Mouse (Mus musculus): ENCODE measurements around the gene Nfkbiz. TPM values are rescaled to one million over a fixed set of nuclear protein-coding genes. Genes with fewer than 3 reads are reported as not detected.
A peak's percentile ranks its signal among the peaks of the same experiment; 100 is the strongest.

The Nfkbiz gene
- polyA plus RNA-seq, 1 experiment = 4.7 TPM

GRCm38 (mm10) chr16:55804799-55805198 lies 33.9 kb downstream of the Nfkbiz start:
- DNase-seq = no peak
- Histone ChIP-seq H3K36me3 (ENCODE audit: control insufficient read depth, insufficient read depth, low read length) (no peaks in the 10 kb centered on the region), H3K4me1 (ENCODE audit: control insufficient read depth, insufficient read depth, low read length) (no peaks in the 10 kb centered on the region), H3K27ac (ENCODE audit: insufficient read depth, low read depth, low read length) (no peak overlapping the region), H3K4me3 (ENCODE audit: insufficient read depth, low read depth, low read length) (no peak overlapping the region), H3K27me3 (replicated peaks; ENCODE audit: control insufficient read depth, insufficient read depth, low read length) (no peaks in the 10 kb centered on the region)
- TF ChIP-seq CTCF (conservative IDR thresholded peaks at IDR 0.05; ENCODE audit: insufficient read depth, insufficient read length, low read depth, low read length) = no peak
- TF ChIP-seq POLR2A (IDR thresholded peaks at IDR 0.05; ENCODE audit: low read depth, low read length) = no peak
- 81% methylated on average over 1 of the region's 1 CpGs for WGBS

DNA sequence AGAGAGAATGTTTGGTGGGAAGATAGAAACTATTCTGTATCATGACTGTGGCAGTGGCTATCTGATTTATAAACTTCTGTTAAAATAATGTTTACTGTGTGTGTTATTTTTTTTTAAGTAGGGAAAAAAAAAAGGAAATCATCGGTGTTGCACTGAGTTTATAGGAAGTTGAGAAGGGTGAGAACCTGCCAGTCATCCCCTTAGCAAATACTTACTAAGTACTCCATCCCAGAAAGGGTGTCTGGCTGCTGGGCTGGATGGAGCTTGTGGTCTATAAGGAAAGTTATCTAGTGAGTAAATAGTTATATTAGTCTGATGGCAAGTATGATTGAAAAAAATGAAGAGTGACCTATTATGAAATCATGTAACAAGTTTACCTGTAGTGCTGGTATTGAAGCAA lies 37.1 kb downstream of the Nfkbiz start:
- Histone ChIP-seq H3K27me3 (replicated peaks; ENCODE audit: control insufficient read depth, insufficient read depth, low read length) (no peaks in the 10 kb centered on the region), H3K27ac (ENCODE audit: insufficient read depth, low read depth, low read length) (no peak overlapping the region), H3K36me3 (ENCODE audit: control insufficient read depth, insufficient read depth, low read length) (no peaks in the 10 kb centered on the region), H3K4me3 (ENCODE audit: insufficient read depth, low read depth, low read length) (no peak overlapping the region), H3K4me1 (ENCODE audit: control insufficient read depth, insufficient read depth, low read length) (no peaks in the 10 kb centered on the region)
- no peak for DNase-seq
- TF ChIP-seq POLR2A (IDR thresholded peaks at IDR 0.05; ENCODE audit: low read depth, low read length) (no peak), CTCF (conservative IDR thresholded peaks at IDR 0.05; ENCODE audit: insufficient read depth, insufficient read length, low read depth, low read length) (no peak)
- WGBS = 70% methylated on average over 1 of the region's 1 CpGs

- DNase-seq = peak; percentile 26
- WGBS = 79% methylated on average over 7 of the region's 7 CpGs
- Histone ChIP-seq H3K27me3 (replicated peaks; ENCODE audit: control insufficient read depth, insufficient read depth, low read length) (no peaks in the 10 kb centered on the region), H3K4me1 (ENCODE audit: control insufficient read depth, insufficient read depth, low read length) (no peaks in the 10 kb centered on the region), H3K27ac (ENCODE audit: insufficient read depth, low read depth, low read length) (no peak overlapping the region), H3K36me3 (ENCODE audit: control insufficient read depth, insufficient read depth, low read length) (no peaks in the 10 kb centered on the region), H3K4me3 (ENCODE audit: insufficient read depth, low read depth, low read length) (no peak overlapping the region)
- TF ChIP-seq CTCF (conservative IDR thresholded peaks at IDR 0.05; ENCODE audit: insufficient read depth, insufficient read length, low read depth, low read length) (no peak), POLR2A (IDR thresholded peaks at IDR 0.05; ENCODE audit: low read depth, low read length) (no peak)
Measured at GRCm38 (mm10) chr16:55798845-55799244, 39.9 kb downstream of the Nfkbiz start.

DNA sequence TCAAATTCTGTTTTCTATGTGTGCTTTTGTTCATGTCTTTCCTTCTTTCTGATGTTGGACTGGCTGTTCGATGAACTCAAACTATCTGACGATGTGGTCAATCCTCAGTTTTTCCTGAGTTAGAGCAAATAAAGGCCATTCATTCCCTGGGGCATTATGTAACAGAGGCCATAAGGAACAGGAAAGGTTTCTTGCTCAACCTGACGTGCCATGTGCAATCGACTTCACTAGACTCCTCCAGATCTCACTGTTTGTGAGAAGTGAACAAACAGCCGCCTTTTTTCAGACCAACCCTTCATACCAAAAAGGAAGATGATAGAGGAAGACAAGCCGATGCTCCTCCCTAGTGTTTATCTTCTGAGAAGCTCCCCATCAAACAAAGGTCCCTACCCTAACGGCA lies 48.4 kb downstream of the Nfkbiz start:
- Histone ChIP-seq H3K4me3 (ENCODE audit: insufficient read depth, low read depth, low read length) (no peak overlapping the region), H3K27ac (ENCODE audit: insufficient read depth, low read depth, low read length) (no peak overlapping the region), H3K36me3 (ENCODE audit: control insufficient read depth, insufficient read depth, low read length) (no peaks in the 10 kb centered on the region), H3K27me3 (replicated peaks; ENCODE audit: control insufficient read depth, insufficient read depth, low read length) (no peaks in the 10 kb centered on the region), H3K4me1 (ENCODE audit: control insufficient read depth, insufficient read depth, low read length) (no peaks in the 10 kb centered on the region)
- no peak for DNase-seq
- no peak for TF ChIP-seq CTCF (conservative IDR thresholded peaks at IDR 0.05; ENCODE audit: insufficient read depth, insufficient read length, low read depth, low read length)
- TF ChIP-seq POLR2A (IDR thresholded peaks at IDR 0.05; ENCODE audit: low read depth, low read length) = no peak
- WGBS = 86% methylated on average over 7 of the region's 7 CpGs

DNA sequence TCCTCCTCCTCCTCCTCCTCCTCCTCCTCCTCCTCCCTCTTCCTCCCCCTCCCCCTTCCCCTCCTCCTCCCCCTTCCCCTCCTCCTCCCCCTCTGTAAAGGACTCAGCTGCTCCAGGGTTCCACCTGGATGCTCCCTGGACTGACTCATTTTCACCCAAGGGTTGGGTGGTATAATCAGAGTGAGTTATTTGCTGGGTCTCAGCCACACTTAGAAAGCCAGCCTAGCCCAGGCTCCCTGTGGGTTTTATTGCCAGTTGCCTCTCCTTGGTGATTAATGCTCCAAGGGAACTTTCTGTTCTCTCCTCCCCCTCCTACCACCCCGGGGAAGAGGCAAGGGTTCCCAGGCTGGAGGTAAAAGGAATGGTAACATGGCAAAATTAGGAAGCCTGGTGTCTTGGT lies 49.4 kb downstream of the Nfkbiz start:
- Histone ChIP-seq H3K4me1 (ENCODE audit: control insufficient read depth, insufficient read depth, low read length) (no peaks in the 10 kb centered on the region), H3K4me3 (ENCODE audit: insufficient read depth, low read depth, low read length) (no peak overlapping the region), H3K27me3 (replicated peaks; ENCODE audit: control insufficient read depth, insufficient read depth, low read length) (no peaks in the 10 kb centered on the region), H3K27ac (ENCODE audit: insufficient read depth, low read depth, low read length) (no peak overlapping the region), H3K36me3 (ENCODE audit: control insufficient read depth, insufficient read depth, low read length) (no peaks in the 10 kb centered on the region)
- TF ChIP-seq POLR2A (IDR thresholded peaks at IDR 0.05; ENCODE audit: low read depth, low read length) (no peak), CTCF (conservative IDR thresholded peaks at IDR 0.05; ENCODE audit: insufficient read depth, insufficient read length, low read depth, low read length) (no peak)
- WGBS = 4% methylated on average over 1 of the region's 1 CpGs
- peak; percentile 43 for DNase-seq

DNA sequence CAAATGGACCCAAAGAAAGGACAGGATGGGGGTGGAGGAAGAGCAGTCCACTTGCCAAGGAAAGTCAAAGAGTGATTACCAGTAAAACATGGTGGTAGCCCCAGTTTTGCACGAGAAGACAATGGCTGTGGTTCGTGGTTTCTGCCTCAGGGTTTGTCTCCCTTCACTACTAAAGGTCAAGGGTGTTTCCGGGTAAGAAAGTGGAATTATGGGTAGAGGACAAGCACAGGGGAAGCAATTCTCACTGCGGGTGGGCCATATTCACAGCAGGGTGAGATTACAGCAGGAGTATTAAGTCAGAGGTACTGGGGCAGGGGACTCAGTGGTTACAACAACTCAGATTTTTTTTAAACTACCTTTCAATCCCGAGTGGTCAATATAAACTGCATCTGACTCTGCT lies 50.0 kb downstream of the Nfkbiz start:
- DNase-seq = no peak
- H3K36me3 ChIP-seq (ENCODE audit: control insufficient read depth, insufficient read depth, low read length) = no peaks in the 10 kb centered on the region
- H3K27ac ChIP-seq (ENCODE audit: insufficient read depth, low read depth, low read length) = no peak overlapping the region
- H3K27me3 ChIP-seq (replicated peaks; ENCODE audit: control insufficient read depth, insufficient read depth, low read length) = no peaks in the 10 kb centered on the region
- H3K4me3 ChIP-seq (ENCODE audit: insufficient read depth, low read depth, low read length) = no peak overlapping the region
- no peak for TF ChIP-seq CTCF (conservative IDR thresholded peaks at IDR 0.05; ENCODE audit: insufficient read depth, insufficient read length, low read depth, low read length)
- no peak for TF ChIP-seq POLR2A (IDR thresholded peaks at IDR 0.05; ENCODE audit: low read depth, low read length)
- WGBS = 67% methylated on average over 5 of the region's 5 CpGs
- no peaks in the 10 kb centered on the region for H3K4me1 ChIP-seq (ENCODE audit: control insufficient read depth, insufficient read depth, low read length)

- WGBS = 90% methylated on average over 13 of the region's 13 CpGs
- H3K27me3 ChIP-seq (replicated peaks; ENCODE audit: control insufficient read depth, insufficient read depth, low read length) = no peaks in the 10 kb centered on the region
- DNase-seq = no peak
- H3K4me1 ChIP-seq (ENCODE audit: control insufficient read depth, insufficient read depth, low read length) = no peaks in the 10 kb centered on the region
- H3K27ac ChIP-seq (ENCODE audit: insufficient read depth, low read depth, low read length) = no peak overlapping the region
- TF ChIP-seq POLR2A (IDR thresholded peaks at IDR 0.05; ENCODE audit: low read depth, low read length) (no peak), CTCF (conservative IDR thresholded peaks at IDR 0.05; ENCODE audit: insufficient read depth, insufficient read length, low read depth, low read length) (no peak)
- no peak overlapping the region for H3K4me3 ChIP-seq (ENCODE audit: insufficient read depth, low read depth, low read length)
- no peaks in the 10 kb centered on the region for H3K36me3 ChIP-seq (ENCODE audit: control insufficient read depth, insufficient read depth, low read length)
Measured at GRCm38 (mm10) chr16:55787385-55788072, 51.2 kb downstream of the Nfkbiz start.

Measured in kidney, adult 2 months (tissue).